Mouse (Mus musculus) lung, embryonic 15.5 days (tissue): ENCODE data around the gene Sh3bp1. TPM values are rescaled to one million over a fixed set of nuclear protein-coding genes. Genes with fewer than 3 reads are reported as not detected.
A peak's percentile ranks its signal among the peaks of the same experiment; 100 is the strongest.

Experiments
- ATAC-seq: fragments of 200-750 bp; cut with Nextera tagmentation; 2 replicates; pipeline ENCODE4 v1.8.0; 2017; ENCODE audit warnings: moderate number of reproducible peaks, borderline replicate concordance; ENCODE audit not compliant: low FRiP score, low TSS enrichment; ENCODE audit errors: extremely low read depth
- H3K27ac ChIP-seq: fragments of 300-500 bp; sonication (generic); 2 replicates; pipeline ENCODE4 v1.5.1; 2015; ENCODE audit warnings: moderate library complexity, mild to moderate bottlenecking, inconsistent platforms
- H3K27me3 ChIP-seq: fragments of 300-500 bp; sonication (generic); 2 replicates; pipeline ENCODE4 v1.6.1; 2015; ENCODE audit warnings: inconsistent platforms
- H3K36me3 ChIP-seq: fragments of 300-500 bp; sonication (generic); 2 replicates; pipeline ENCODE4 v1.6.1; 2015; ENCODE audit warnings: inconsistent platforms
- H3K4me1 ChIP-seq: fragments of 300-500 bp; sonication (generic); 2 replicates; pipeline ENCODE4 v1.6.1; 2015; ENCODE audit warnings: inconsistent platforms
- H3K4me2 ChIP-seq: fragments of 300-500 bp; sonication (generic); 2 replicates; pipeline ENCODE4 v1.6.1; 2015; ENCODE audit warnings: inconsistent platforms, mild to moderate bottlenecking, moderate library complexity
- H3K4me3 ChIP-seq: fragments of 300-500 bp; sonication (generic); 2 replicates; pipeline ENCODE4 v1.5.1; 2015; ENCODE audit warnings: mild to moderate bottlenecking, inconsistent platforms
- H3K9ac ChIP-seq: fragments of 300-500 bp; sonication (generic); 2 replicates; pipeline ENCODE4 v1.6.1; 2015; ENCODE audit warnings: inconsistent platforms
- H3K9me3 ChIP-seq: fragments of 300-500 bp; sonication (generic); 2 replicates; pipeline ENCODE4 v1.6.1; 2016; ENCODE audit warnings: inconsistent platforms
- whole genome bisulfite sequencing: fragments of 180-500 bp; shearing (Covaris S2); methylation state at CpG from one replicate; pipeline ENCODE4 v1.1.7; 2015; 5-methylcytosine and 5-hydroxymethylcytosine counted together
- polyA plus RNA-seq: library from polyadenylated mRNA; unstranded; fragments of >200 nt; fragmentation: Nextera tagmentation; extraction: Ambion mirVana; gene quantifications from 2 replicates; pipeline ENCODE4 v1.2.1, GENCODE M21; 2015

Sh3bp1 gene
- polyA plus RNA-seq, 1 experiment from 2014 or later, result 35.5 TPM

GRCm38 (mm10) chr15:78903243-78903642, 3.7 kb downstream of the Sh3bp1 start:
- no peak overlapping the region for H3K27ac ChIP-seq
- H3K4me3 ChIP-seq, result no peak overlapping the region
- H3K36me3 ChIP-seq, result peaks cover 52% of the 10 kb centered on the region
- WGBS, result 2% methylated on average over 2 of the region's 2 CpGs
- H3K9me3 ChIP-seq, result no peaks in the 10 kb centered on the region
- H3K4me2 ChIP-seq, result no peak overlapping the region
- 0 out of 2 replicates have a peak overlapping the region, but pooled peaks have one; percentile 4 for H3K9ac ChIP-seq
- no peak for ATAC-seq
- H3K4me1 ChIP-seq, result peaks cover 35% of the 10 kb centered on the region
- H3K27me3 ChIP-seq, result no peaks in the 10 kb centered on the region

- H3K4me3 ChIP-seq, result no peak overlapping the region
These were observed 8.8 kb downstream of the Sh3bp1 start for GRCm38 (mm10) chr15:78908399-78908798.

GRCm38 (mm10) chr15:78908982-78909381, 9.4 kb downstream of the Sh3bp1 start:
- H3K27me3 ChIP-seq, result no peaks in the 10 kb centered on the region
- no peaks in the 10 kb centered on the region for H3K9me3 ChIP-seq
- ATAC-seq, result no peak
- no peak overlapping the region for H3K27ac ChIP-seq
- H3K4me3 ChIP-seq, result no peak overlapping the region
- no peak overlapping the region for H3K9ac ChIP-seq
- H3K4me2 ChIP-seq, result no peak overlapping the region
- peaks cover 67% of the 10 kb centered on the region for H3K36me3 ChIP-seq
- peaks cover 5% of the 10 kb centered on the region for H3K4me1 ChIP-seq
- WGBS, result 83% methylated on average over 8 of the region's 8 CpGs

More at GRCm38 (mm10) chr15:78908399-78908798, 8.8 kb downstream of the Sh3bp1 start:
- Histone ChIP-seq H3K9ac (no peak overlapping the region), H3K4me2 (no peak overlapping the region), H3K4me1 (peaks cover 5% of the 10 kb centered on the region), H3K27me3 (no peaks in the 10 kb centered on the region), H3K27ac (no peak overlapping the region), H3K36me3 (peaks cover 73% of the 10 kb centered on the region), H3K9me3 (no peaks in the 10 kb centered on the region)
- no peak for ATAC-seq
- 53% methylated on average over 7 of the region's 7 CpGs for WGBS

GRCm38 (mm10) chr15:78912040-78912439, 12.5 kb downstream of the Sh3bp1 start:
- peaks cover 33% of the 10 kb centered on the region for H3K4me1 ChIP-seq
- ATAC-seq, result no peak
- no peak overlapping the region for H3K4me2 ChIP-seq
- 33% methylated on average over 9 of the region's 9 CpGs for WGBS
- H3K27me3 ChIP-seq, result no peaks in the 10 kb centered on the region
- H3K4me3 ChIP-seq, result no peak overlapping the region
- no peaks in the 10 kb centered on the region for H3K9me3 ChIP-seq
- no peak overlapping the region for H3K27ac ChIP-seq
- peaks cover 41% of the 10 kb centered on the region for H3K36me3 ChIP-seq
- no peak overlapping the region for H3K9ac ChIP-seq

GRCm38 (mm10) chr15:78913632-78914090, 14.1 kb downstream of the Sh3bp1 start, which contains the start of gene Pdxp:
TSS of gene Pdxp (plus strand) at chr15:78913919.
- H3K9me3 ChIP-seq, result no peaks in the 10 kb centered on the region
- peak within 1 kb of the TSS; percentile 97 for H3K4me2 ChIP-seq
- H3K9ac ChIP-seq, result peak within 1 kb of the TSS; percentile 64
- H3K27ac ChIP-seq, result peak within 1 kb of the TSS; percentile 87
- H3K36me3 ChIP-seq, result peaks cover 29% of the 10 kb centered on the region
- peak; percentile 93 for ATAC-seq
- H3K4me1 ChIP-seq, result peaks cover 33% of the 10 kb centered on the region
- H3K4me3 ChIP-seq, result peak within 1 kb of the TSS; percentile 65
- under 1% methylated on average over 50 of the region's 51 CpGs for WGBS
- no peaks in the 10 kb centered on the region for H3K27me3 ChIP-seq

GRCm38 (mm10) chr15:78914091-78914822, 14.7 kb downstream of the Sh3bp1 start:
- H3K9ac ChIP-seq, result peak overlapping the region; percentile 64
- H3K27me3 ChIP-seq, result no peaks in the 10 kb centered on the region
- peak; percentile 71 for ATAC-seq
- H3K9me3 ChIP-seq, result no peaks in the 10 kb centered on the region
- peaks cover 28% of the 10 kb centered on the region for H3K36me3 ChIP-seq
- H3K4me2 ChIP-seq, result peak overlapping the region; percentile 97
- H3K27ac ChIP-seq, result peak overlapping the region; percentile 87
- H3K4me1 ChIP-seq, result peaks cover 33% of the 10 kb centered on the region
- WGBS, result under 1% methylated on average over 86 of the region's 87 CpGs
- peak overlapping the region; percentile 65 for H3K4me3 ChIP-seq

GRCm38 (mm10) chr15:78914823-78915659, 15.5 kb downstream of the Sh3bp1 start:
- Histone ChIP-seq H3K9ac (peak overlapping the region; percentile 64), H3K27me3 (no peaks in the 10 kb centered on the region), H3K4me1 (peaks cover 33% of the 10 kb centered on the region), H3K4me3 (peak overlapping the region; percentile 65), H3K4me2 (peak overlapping the region; percentile 97), H3K27ac (no peak overlapping the region; the same call in 1 of the 2 replicates), H3K9me3 (no peaks in the 10 kb centered on the region), H3K36me3 (peaks cover 23% of the 10 kb centered on the region)
- no peak for ATAC-seq
- whole genome bisulfite sequencing, result 41% methylated on average over 8 of the region's 8 CpGs

- Histone ChIP-seq H3K36me3 (peaks cover 18% of the 10 kb centered on the region; the same call in 1 of the 2 replicates), H3K4me2 (peak overlapping the region; percentile 97), H3K27ac (no peak overlapping the region), H3K4me3 (peak overlapping the region; percentile 21; the same call in 1 of the 2 replicates), H3K27me3 (no peaks in the 10 kb centered on the region), H3K9me3 (no peaks in the 10 kb centered on the region), H3K4me1 (peaks cover 33% of the 10 kb centered on the region), H3K9ac (no peak overlapping the region)
- WGBS, result 3% methylated on average over 8 of the region's 8 CpGs
- ATAC-seq, result peak; percentile 7; the same call in 1 of the 2 replicates
These were observed 16.1 kb downstream of the Sh3bp1 start for GRCm38 (mm10) chr15:78915660-78916017.

GRCm38 (mm10) chr15:78916052-78916826, 16.7 kb downstream of the Sh3bp1 start:
- Histone ChIP-seq H3K9me3 (no peaks in the 10 kb centered on the region), H3K36me3 (peaks cover 17% of the 10 kb centered on the region; the same call in 1 of the 2 replicates), H3K4me3 (peak overlapping the region; percentile 21; the same call in 1 of the 2 replicates), H3K4me1 (peaks cover 33% of the 10 kb centered on the region), H3K9ac (peak overlapping the region; percentile 25), H3K4me2 (peak overlapping the region; percentile 97), H3K27ac (no peak overlapping the region), H3K27me3 (no peaks in the 10 kb centered on the region)
- no peak for ATAC-seq
- 57% methylated on average over 12 of the region's 12 CpGs for WGBS

- Histone ChIP-seq H3K27ac (no peak overlapping the region), H3K4me2 (no peak overlapping the region), H3K9me3 (no peaks in the 10 kb centered on the region), H3K36me3 (peaks cover 12% of the 10 kb centered on the region; the same call in 1 of the 2 replicates), H3K27me3 (no peaks in the 10 kb centered on the region), H3K9ac (no peak overlapping the region), H3K4me1 (peaks cover 31% of the 10 kb centered on the region), H3K4me3 (no peak overlapping the region)
- ATAC-seq, result no peak
- WGBS, result 89% methylated on average over 23 of the region's 23 CpGs
These were observed 18.6 kb downstream of the Sh3bp1 start for GRCm38 (mm10) chr15:78918126-78918525.

- Histone ChIP-seq H3K9me3 (no peaks in the 10 kb centered on the region), H3K27me3 (no peaks in the 10 kb centered on the region), H3K4me3 (no peak overlapping the region), H3K4me1 (peaks cover 21% of the 10 kb centered on the region), H3K27ac (no peak overlapping the region), H3K9ac (no peak overlapping the region), H3K36me3 (peaks cover 12% of the 10 kb centered on the region; the same call in 1 of the 2 replicates), H3K4me2 (no peak overlapping the region)
- WGBS, result 57% methylated on average over 12 of the region's 12 CpGs
- ATAC-seq, result no peak
These were observed 20.3 kb downstream of the Sh3bp1 start for GRCm38 (mm10) chr15:78919914-78920313.
